Mouse (Mus musculus) retina, postnatal 1 day (tissue): ENCODE measurements around the gene Bak1.

Source experiments
- DNase-seq: peaks from one replicate; pipeline ENCODE4 v3.0.0-alpha.2; 2012

The Bak1 gene

GRCm38 (mm10) chr17:27021076-27021475 lies 7.7 kb downstream of the Bak1 start:
- DNase-seq: no peak

GRCm38 (mm10) chr17:27018555-27019196 lies 10.1 kb downstream of the Bak1 start:
- no peak for DNase-seq

- DNase-seq: peak; percentile 89
Measured at GRCm38 (mm10) chr17:27017564-27018499, 11.0 kb downstream of the Bak1 start.

GRCm38 (mm10) chr17:27012909-27013308 lies 15.9 kb downstream of the Bak1 start:
- DNase-seq: no peak

- peak; percentile 32 for DNase-seq
Measured at GRCm38 (mm10) chr17:27011998-27012672, 16.7 kb downstream of the Bak1 start.

- DNase-seq: no peak
Measured at GRCm38 (mm10) chr17:27011167-27011566, 17.6 kb downstream of the Bak1 start.

- no peak for DNase-seq
Measured at GRCm38 (mm10) chr17:27008277-27008676, 20.5 kb downstream of the Bak1 start.

GRCm38 (mm10) chr17:27005644-27006043 lies 23.2 kb downstream of the Bak1 start:
- DNase-seq: no peak

GRCm38 (mm10) chr17:27004903-27005485 lies 23.8 kb downstream of the Bak1 start:
- DNase-seq: no peak

GRCm38 (mm10) chr17:27004431-27004830 lies 24.4 kb downstream of the Bak1 start:
- peak; percentile 64 for DNase-seq

GRCm38 (mm10) chr17:27001889-27002288 lies 26.9 kb downstream of the Bak1 start:
- peak; percentile 38 for DNase-seq

GRCm38 (mm10) chr17:27001151-27001550 lies 27.7 kb downstream of the Bak1 start:
- peak; percentile 18 for DNase-seq

GRCm38 (mm10) chr17:26999996-27000395 lies 28.8 kb downstream of the Bak1 start:
- no peak for DNase-seq

- DNase-seq: no peak
Measured at GRCm38 (mm10) chr17:26998283-26998682, 30.5 kb downstream of the Bak1 start.

GRCm38 (mm10) chr17:26997661-26998060 lies 31.1 kb downstream of the Bak1 start:
- DNase-seq: no peak

GRCm38 (mm10) chr17:26995562-26995961 lies 33.2 kb downstream of the Bak1 start:
- DNase-seq: no peak

- DNase-seq: no peak
Measured at GRCm38 (mm10) chr17:26995006-26995405, 33.8 kb downstream of the Bak1 start.

- no peak for DNase-seq
Measured at GRCm38 (mm10) chr17:26994410-26994809, 34.4 kb downstream of the Bak1 start.

- no peak for DNase-seq
Measured at GRCm38 (mm10) chr17:26990521-26990920, 38.3 kb downstream of the Bak1 start.

- no peak for DNase-seq
Measured at GRCm38 (mm10) chr17:26985503-26986179, 43.2 kb downstream of the Bak1 start.

GRCm38 (mm10) chr17:26983382-26983781 lies 45.4 kb downstream of the Bak1 start:
- no peak for DNase-seq

GRCm38 (mm10) chr17:26981050-26981449 lies 47.8 kb downstream of the Bak1 start:
- DNase-seq: no peak

GRCm38 (mm10) chr17:26979426-26979825 lies 49.4 kb downstream of the Bak1 start:
- DNase-seq: no peak
